Mouse (Mus musculus): Measurements from ENCODE around the gene Zg16.

Gene Zg16

DNA sequence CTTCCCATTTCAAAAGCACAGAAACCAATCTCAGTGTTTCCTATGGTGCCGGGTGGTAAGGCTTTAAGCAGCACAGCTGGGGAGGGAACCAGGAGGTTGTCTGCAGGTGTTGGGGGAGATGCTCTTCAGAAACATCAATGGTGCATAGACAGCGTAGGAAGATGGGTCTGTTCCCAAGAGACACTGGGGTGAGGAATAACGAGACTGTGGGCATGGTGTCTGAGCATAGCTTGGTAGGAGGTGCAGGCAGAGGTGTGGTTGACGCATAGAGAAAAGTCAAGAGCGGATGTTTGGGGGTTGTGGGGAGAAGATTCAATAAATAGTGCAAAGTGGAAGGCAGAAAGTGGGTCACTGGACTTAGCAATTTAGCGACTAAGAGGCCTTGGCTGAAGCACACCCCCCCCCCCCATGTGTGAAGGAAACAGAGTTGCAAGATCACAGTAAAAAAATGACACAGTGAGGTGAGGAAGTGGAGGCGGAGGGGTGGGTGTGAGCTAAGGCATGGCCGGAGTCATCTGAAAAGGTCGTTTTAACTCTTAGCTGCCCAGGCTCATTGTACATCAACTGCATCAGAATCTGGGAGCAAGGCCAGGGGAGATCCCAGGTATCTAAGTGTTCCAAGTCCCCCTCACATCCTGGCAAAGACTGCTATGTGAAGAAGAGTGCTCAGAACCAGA lies 25.9 kb upstream of the Zg16 start:
- DNase-seq (ENCODE audit: low read depth, low spot score), result peak; percentile 50
- H3K36me3 ChIP-seq (ENCODE audit: control insufficient read depth, insufficient read depth, low read length, poor library complexity, severe bottlenecking), result no peaks in the 10 kb centered on the region
- H3K27me3 ChIP-seq (ENCODE audit: control insufficient read depth, insufficient read depth, low read length, poor library complexity, severe bottlenecking), result no peaks in the 10 kb centered on the region

DNA sequence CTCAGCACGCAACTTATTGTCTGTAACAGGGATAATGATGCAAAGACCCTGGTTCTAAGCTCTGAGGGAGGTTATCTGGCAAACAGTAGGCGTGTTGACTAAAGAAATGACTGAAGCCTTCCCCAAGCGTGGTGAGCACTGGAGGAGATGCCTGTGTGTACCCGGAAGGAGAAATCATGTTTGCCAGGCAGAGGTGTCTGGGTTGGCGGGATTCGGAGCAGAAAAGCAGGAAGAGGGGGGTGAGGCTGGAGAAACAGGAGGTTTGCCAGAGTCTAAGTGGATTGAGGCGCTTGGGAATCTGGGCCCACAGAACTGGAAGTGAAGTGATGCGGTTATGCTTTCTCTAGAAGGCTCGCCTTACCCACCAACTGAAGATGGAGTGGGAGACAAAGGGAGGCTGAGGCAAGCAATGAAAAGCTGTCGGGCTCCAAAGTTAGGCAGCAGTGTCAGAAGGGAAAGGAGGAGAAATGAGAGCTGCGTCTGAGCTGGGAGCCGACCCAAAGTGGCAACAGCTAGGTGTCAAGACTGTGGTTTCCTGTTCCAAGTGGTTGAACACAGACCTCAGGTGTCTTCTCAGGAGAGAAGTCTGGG lies 25.2 kb upstream of the Zg16 start:
- no peak for DNase-seq (ENCODE audit: low read depth, low spot score)
- H3K27me3 ChIP-seq (ENCODE audit: control insufficient read depth, insufficient read depth, low read length, poor library complexity, severe bottlenecking), result no peaks in the 10 kb centered on the region

DNA sequence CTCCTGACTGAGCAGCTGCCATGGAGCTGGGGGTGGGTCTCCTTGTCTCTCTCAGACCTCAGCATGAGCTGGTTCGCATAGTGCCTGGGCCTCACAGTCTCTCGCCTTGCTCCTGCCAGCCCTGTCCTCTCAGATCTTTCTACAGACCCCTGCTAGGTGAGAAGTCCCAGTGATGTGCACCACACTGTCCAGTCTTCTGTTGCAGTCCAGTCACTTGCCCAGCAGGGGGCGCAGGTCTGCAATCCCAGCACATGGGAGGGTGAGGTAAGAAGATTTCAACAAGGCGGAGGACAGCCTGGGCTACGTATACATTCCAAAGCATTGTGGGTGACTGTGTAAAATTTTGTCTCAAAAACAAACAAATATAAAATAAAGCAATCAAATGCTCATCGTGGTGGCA lies 24.3 kb upstream of the Zg16 start:
- no peaks in the 10 kb centered on the region for H3K36me3 ChIP-seq (ENCODE audit: control insufficient read depth, insufficient read depth, low read length, poor library complexity, severe bottlenecking)
- DNase-seq (ENCODE audit: low read depth, low spot score), result peak; percentile 87
- no peaks in the 10 kb centered on the region for H3K27me3 ChIP-seq (ENCODE audit: control insufficient read depth, insufficient read depth, low read length, poor library complexity, severe bottlenecking)

More for the DNA sequence above, 25.2 kb upstream of the Zg16 start:
- no peaks in the 10 kb centered on the region for H3K36me3 ChIP-seq (ENCODE audit: control insufficient read depth, insufficient read depth, low read length, poor library complexity, severe bottlenecking)

DNA sequence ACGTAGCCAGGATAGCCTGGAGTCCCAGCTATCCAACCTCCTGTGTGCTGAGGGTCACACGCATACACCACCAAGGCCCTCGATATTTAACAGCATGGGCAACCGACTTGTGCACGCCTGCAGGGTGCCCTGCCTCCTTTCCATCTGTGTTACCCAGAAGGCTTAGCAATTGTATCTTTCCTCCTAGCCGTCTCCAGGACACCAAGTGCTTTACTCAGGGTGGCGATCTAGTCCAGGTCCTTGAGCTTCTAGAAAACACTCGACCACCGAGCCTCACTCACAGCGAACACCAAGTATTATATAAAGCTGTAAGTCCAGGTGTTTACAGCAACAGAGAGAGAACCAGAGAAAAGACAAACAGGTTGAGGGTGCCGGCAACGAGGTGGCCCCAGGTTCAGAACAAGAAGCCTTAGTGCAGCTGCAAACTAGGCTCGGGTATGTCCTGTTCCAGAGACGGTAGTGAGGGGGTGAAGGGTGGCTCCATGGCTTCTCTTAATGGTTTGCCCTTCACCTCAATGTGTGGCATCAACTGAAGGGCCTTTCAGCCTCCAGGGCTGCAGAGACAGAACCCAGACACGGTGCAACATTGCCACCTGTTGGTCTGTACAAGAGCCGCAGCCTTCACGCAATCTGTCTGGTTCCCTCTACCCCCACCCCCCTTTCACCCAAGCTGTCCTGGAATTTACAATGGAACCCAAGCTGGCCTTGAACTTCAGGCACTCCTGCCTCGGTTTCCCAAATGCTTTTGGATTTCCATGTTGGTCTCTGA lies 23.3 kb upstream of the Zg16 start:
- DNase-seq (ENCODE audit: low read depth, low spot score), result peak; percentile 89
- H3K36me3 ChIP-seq (ENCODE audit: control insufficient read depth, insufficient read depth, low read length, poor library complexity, severe bottlenecking), result no peaks in the 10 kb centered on the region

DNA sequence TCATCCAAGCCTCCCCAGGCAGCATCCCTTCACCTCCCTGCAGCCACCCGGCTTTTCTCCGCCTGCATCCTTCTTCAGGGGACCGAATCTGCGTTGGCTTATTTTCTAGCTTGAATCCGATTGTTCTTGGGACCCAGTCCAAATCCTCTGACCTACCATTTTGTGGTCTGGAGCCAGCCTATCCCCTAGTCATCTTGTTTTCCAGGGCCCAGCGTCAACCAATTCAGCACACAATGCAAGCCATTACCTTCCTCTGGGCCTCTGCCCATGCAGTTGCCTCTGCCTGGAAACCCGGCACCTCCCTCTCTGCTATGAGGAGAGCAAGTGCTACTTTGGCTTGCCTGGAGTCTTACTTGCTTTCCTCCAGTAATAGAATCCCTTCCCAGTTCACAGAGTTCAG lies 18.4 kb upstream of the Zg16 start:
- DNase-seq (ENCODE audit: low read depth, low spot score), result no peak
- H3K27me3 ChIP-seq (ENCODE audit: control insufficient read depth, insufficient read depth, low read length, poor library complexity, severe bottlenecking), result no peaks in the 10 kb centered on the region
- no peaks in the 10 kb centered on the region for H3K36me3 ChIP-seq (ENCODE audit: control insufficient read depth, insufficient read depth, low read length, poor library complexity, severe bottlenecking)

More for the DNA sequence above, 23.3 kb upstream of the Zg16 start:
- no peaks in the 10 kb centered on the region for H3K27me3 ChIP-seq (ENCODE audit: control insufficient read depth, insufficient read depth, low read length, poor library complexity, severe bottlenecking)

DNA sequence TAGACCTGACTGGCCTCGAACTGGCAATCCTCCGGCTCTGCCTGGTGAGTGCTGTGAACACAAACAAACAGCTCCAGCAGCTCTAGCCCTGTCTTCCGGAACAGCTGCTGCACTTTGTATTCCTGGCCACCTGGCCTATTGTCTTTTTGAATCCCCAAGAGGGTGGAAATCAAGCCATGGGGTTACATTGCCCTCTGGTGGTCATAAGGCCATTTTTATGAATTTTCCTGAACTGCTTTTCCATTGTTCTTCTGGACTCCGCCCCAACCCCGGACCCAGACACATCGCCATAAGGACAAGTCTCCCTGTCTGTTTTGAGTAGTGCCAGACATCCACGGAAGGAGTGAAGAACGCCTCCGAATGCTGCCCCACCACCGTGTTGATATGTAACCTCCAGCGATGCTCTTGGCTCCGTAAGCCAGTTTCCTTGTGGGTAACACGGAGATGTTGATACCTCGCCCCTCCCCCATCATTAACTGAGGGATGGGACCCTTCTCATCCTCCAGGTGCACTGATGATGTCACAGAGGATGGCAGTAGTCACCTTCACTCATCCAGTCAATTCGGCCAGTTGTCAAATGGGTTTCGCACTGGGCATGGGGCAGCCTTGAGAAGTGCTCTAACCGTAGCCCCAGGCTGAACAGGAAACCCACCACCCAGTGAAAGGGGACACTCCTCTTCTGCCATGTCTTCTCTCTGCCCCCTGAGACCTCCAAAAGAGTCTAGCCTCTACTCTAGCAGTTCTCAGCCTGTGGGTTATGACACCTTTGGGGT lies 17.6 kb upstream of the Zg16 start:
- peak; percentile 91 for DNase-seq (ENCODE audit: low read depth, low spot score)
- Histone ChIP-seq H3K36me3 (ENCODE audit: control insufficient read depth, insufficient read depth, low read length, poor library complexity, severe bottlenecking) (no peaks in the 10 kb centered on the region), H3K27me3 (ENCODE audit: control insufficient read depth, insufficient read depth, low read length, poor library complexity, severe bottlenecking) (no peaks in the 10 kb centered on the region)

DNA sequence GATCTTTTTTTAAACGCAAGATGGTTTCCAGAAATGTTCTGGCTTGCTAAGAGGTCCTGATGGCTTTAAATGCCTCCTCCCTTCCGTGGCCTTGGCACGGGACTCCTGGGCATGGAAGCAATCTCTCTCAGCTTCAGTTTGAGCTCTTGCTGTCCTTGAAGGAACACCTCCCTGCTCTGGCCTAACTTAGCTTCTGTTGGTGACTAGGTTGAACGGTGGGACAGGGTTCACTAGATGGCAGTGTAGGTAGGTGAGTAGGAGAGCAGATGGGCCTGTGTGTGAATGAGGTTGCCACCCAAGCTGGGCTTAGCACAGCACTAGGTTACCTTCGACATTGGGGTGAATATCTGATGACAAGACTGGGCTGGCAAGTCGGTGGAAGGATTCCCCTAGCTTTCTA lies 16.8 kb upstream of the Zg16 start:
- DNase-seq (ENCODE audit: low read depth, low spot score), result peak; percentile 74

DNA sequence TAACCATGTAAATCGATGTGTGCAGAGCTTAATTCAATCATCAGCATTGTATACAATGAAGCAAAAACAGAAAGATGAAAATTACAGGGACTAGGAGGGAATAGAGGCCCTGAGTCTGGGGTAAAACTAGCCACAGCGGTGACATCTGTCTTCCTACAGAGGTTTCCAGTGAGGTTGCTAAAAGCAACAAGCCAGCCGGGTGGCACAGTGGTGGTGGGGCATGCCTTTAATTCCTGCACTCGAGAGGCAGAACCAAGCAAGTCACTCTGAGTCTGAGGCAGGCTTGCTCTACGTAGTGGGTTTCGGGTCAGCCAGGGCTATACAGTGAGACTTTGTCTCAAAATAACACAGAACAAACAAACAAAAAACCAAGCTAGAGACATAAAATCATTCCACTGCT lies 15.0 kb upstream of the Zg16 start:
- Histone ChIP-seq H3K27me3 (ENCODE audit: control insufficient read depth, insufficient read depth, low read length, poor library complexity, severe bottlenecking) (no peaks in the 10 kb centered on the region), H3K36me3 (ENCODE audit: control insufficient read depth, insufficient read depth, low read length, poor library complexity, severe bottlenecking) (0 out of 2 replicates have a peak, but pooled peaks cover 1% of the 10 kb centered on the region)
- DNase-seq (ENCODE audit: low read depth, low spot score), result no peak

More for the DNA sequence above, 16.8 kb upstream of the Zg16 start:
- H3K36me3 ChIP-seq (ENCODE audit: control insufficient read depth, insufficient read depth, low read length, poor library complexity, severe bottlenecking), result no peaks in the 10 kb centered on the region
- no peaks in the 10 kb centered on the region for H3K27me3 ChIP-seq (ENCODE audit: control insufficient read depth, insufficient read depth, low read length, poor library complexity, severe bottlenecking)

DNA sequence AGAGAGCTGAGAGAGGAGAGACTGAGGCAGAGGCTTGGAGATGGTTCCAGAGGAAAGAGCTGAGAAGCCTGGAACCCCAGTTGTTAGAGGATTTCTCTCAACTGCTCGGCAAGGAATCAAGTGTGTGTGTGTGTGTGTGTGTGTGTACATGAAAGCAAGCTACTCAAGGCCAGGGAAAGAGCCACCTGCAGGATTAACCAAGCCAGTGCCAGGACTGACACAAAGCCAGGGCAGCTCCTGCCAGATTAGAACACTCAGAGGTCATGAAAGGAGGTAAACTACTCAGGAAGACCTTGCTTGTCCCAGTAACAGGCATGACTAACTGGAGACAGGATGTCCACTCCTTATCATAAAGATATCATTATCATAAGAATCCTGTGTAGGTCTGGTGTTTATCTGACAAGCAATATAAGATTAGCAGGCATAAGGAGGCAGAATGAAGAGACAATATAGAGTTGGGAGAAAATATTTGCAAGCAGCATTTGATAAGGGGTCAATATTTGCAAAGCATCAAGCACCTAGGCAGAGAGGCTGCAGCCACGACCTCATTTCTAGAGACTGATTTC lies 14.4 kb upstream of the Zg16 start:
- DNase-seq (ENCODE audit: low read depth, low spot score), result no peak
- Histone ChIP-seq H3K27me3 (ENCODE audit: control insufficient read depth, insufficient read depth, low read length, poor library complexity, severe bottlenecking) (no peaks in the 10 kb centered on the region), H3K36me3 (ENCODE audit: control insufficient read depth, insufficient read depth, low read length, poor library complexity, severe bottlenecking) (0 out of 2 replicates have a peak, but pooled peaks cover 1% of the 10 kb centered on the region)

DNA sequence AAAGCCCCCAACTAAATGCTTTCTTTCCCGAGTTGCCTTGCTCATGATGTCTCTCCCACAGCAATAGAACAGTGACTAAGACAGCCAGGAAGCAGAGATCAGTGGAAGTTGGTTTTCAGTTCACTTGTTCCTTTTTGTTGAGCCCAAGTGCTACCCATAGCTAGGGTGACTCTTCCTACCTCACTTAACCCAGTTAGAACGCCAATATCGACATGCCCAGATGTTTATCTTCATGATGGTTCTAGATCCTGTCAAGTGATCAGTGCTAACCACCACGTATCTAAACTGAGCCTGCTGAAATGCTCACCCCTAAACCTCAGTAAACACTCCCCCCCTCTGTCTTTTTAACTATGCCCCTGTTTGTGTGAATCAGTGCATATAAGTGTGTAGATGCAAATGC lies 12.4 kb upstream of the Zg16 start:
- no peak for DNase-seq (ENCODE audit: low read depth, low spot score)
- no peaks in the 10 kb centered on the region for H3K27me3 ChIP-seq (ENCODE audit: control insufficient read depth, insufficient read depth, low read length, poor library complexity, severe bottlenecking)
- peaks cover 4% of the 10 kb centered on the region for H3K36me3 ChIP-seq (ENCODE audit: control insufficient read depth, insufficient read depth, low read length, poor library complexity, severe bottlenecking)

DNA sequence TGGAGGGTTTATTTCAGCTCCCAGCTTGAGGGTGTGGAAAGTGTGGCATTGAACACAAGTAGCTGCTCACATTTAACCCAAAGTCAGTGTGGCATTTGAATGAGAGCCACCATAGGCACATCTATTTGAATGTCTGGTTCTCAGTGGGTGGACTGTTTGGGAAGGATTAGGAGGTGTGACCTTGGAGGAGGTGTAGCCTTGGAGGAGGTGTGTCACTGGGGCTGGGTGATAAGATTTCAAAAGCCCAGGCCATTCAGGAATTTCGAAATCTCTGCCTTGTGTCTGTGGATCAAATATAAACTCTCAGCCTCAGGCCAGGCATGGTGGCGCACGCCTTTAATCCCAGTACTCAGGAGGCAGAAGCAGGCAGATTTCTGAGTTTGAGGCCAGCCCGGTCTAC lies 11.8 kb upstream of the Zg16 start:
- Histone ChIP-seq H3K27me3 (ENCODE audit: control insufficient read depth, insufficient read depth, low read length, poor library complexity, severe bottlenecking) (no peaks in the 10 kb centered on the region), H3K36me3 (ENCODE audit: control insufficient read depth, insufficient read depth, low read length, poor library complexity, severe bottlenecking) (peaks cover 5% of the 10 kb centered on the region)
- DNase-seq (ENCODE audit: low read depth, low spot score), result no peak

DNA sequence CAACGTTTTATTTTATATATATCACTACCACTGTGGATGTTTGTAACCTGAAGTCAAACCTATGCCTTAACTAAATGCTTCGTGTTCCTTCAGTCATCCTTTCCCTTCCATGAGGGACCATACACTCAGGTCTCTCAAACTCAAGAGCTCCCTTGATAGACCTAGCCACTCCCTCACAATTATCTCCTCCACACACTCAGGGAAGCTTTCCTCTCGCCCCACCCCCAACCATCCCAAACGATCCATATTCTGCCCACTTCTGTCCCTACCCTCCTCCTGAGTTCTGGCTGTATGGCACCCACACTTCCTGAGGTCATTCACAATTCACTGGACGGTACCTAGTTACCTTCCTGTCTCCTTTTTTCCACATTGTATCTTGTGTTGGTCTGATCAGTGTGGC lies 11.4 kb upstream of the Zg16 start:
- no peak for DNase-seq (ENCODE audit: low read depth, low spot score)
- no peaks in the 10 kb centered on the region for H3K27me3 ChIP-seq (ENCODE audit: control insufficient read depth, insufficient read depth, low read length, poor library complexity, severe bottlenecking)
- peaks cover 5% of the 10 kb centered on the region for H3K36me3 ChIP-seq (ENCODE audit: control insufficient read depth, insufficient read depth, low read length, poor library complexity, severe bottlenecking)

DNA sequence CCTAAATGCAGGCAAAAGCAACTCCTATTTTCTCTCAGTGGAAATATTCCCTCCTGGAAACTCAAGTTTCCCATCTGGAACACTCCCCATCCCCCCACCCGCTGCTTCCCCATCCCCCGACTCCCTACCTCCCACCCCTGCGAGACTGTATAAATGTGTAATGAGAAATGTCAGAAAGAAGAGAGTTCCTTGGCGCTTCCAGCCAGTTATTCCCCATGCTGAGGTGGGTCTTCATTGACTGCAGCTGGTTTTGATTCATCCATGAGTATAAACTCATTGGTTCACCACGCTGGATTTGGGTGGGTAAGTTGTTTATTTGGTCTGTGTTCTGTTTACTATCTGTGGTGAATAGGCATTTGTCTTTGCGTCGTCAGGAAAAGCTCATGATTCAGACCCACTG lies 9.3 kb upstream of the Zg16 start:
- DNase-seq (ENCODE audit: low read depth, low spot score), result no peak
- no peaks in the 10 kb centered on the region for H3K27me3 ChIP-seq (ENCODE audit: control insufficient read depth, insufficient read depth, low read length, poor library complexity, severe bottlenecking)
- peaks cover 5% of the 10 kb centered on the region for H3K36me3 ChIP-seq (ENCODE audit: control insufficient read depth, insufficient read depth, low read length, poor library complexity, severe bottlenecking)

DNA sequence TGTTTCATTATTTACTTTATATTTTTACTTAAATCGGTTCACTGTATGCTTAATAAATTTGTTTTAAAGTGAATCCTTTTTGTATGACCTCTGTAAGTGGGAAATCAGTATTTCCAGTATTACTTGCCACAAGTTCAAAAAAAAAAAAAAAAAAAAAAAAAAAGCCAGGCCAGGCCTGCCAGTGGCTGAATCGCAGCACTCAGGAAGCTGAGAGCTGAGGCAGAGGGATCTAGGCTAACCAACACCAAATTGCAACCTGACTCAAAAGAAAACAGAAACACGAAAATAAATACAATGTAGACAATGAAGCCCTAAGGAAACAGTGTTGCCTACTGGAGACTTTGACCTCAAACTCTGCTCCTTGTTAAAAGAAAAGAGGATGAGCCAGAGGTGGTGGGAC lies 6.8 kb upstream of the Zg16 start:
- DNase-seq (ENCODE audit: low read depth, low spot score), result no peak
- no peaks in the 10 kb centered on the region for H3K27me3 ChIP-seq (ENCODE audit: control insufficient read depth, insufficient read depth, low read length, poor library complexity, severe bottlenecking)
- peaks cover 5% of the 10 kb centered on the region for H3K36me3 ChIP-seq (ENCODE audit: control insufficient read depth, insufficient read depth, low read length, poor library complexity, severe bottlenecking)
